Mouse (Mus musculus): ENCODE data around the gene Sp2. TPM values are rescaled to one million over a fixed set of nuclear protein-coding genes. Genes with fewer than 3 reads are reported as not detected.

The Sp2 gene
- total and polyA plus RNA-seq, 3 experiments = 10.4 to 12.4 (median 12.3) TPM

DNA sequence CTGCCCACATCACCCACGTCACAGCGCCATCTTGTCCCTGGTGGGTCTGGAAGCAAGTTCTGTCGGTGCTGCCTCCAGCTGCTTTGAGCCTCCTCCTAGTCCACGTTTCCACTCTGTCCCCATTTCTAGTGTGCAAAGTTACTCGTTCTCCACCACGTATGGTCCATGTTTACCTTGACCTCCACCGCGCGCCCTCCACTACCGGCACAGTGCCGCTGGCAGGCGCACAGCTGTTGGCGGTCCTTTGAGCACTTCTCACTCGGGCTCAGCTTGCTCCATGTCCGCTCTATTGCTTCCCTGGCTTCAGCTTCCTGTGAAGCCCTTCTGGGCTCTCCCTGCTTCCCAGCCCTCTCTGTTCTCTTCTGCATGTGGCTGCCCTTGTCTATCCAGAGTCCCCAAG lies 1.3 kb downstream of the Sp2 start:
- Histone ChIP-seq H3K27ac (no peak overlapping the region), H3K27me3 (ENCODE audit: control insufficient read depth, insufficient read depth, low read length) (no peaks in the 10 kb centered on the region), H3K4me1 (ENCODE audit: control insufficient read depth, insufficient read depth, low read length) (peaks cover 5% of the 10 kb centered on the region), H3K4me3 (no peak overlapping the region), H3K9ac (ENCODE audit: low read depth, low read length) (no peak overlapping the region), H3K79me2 (replicated peaks; ENCODE audit: control insufficient read depth, insufficient read depth, low read length) (no peaks in the 10 kb centered on the region), H3K36me3 (ENCODE audit: control insufficient read depth, insufficient read depth, low read length) (no peaks in the 10 kb centered on the region)
- TF ChIP-seq EP300 (IDR thresholded peaks at IDR 0.05; ENCODE audit: insufficient read depth, low read depth, low read length) (no peak), CTCF (IDR thresholded peaks at IDR 0.05) (no peak), POLR2A (IDR thresholded peaks at IDR 0.05; ENCODE audit: insufficient read depth, low read depth, low read length) (no peak)
- 72% methylated on average over 15 of the region's 15 CpGs for WGBS
- intact Hi-C loops (cut with DNase I) = loop anchor here (5.0 kb wide), 1 partner anchor 64 kb away; the partner anchor contains the start of gene Cdk5rap3
- no peak for DNase-seq

DNA sequence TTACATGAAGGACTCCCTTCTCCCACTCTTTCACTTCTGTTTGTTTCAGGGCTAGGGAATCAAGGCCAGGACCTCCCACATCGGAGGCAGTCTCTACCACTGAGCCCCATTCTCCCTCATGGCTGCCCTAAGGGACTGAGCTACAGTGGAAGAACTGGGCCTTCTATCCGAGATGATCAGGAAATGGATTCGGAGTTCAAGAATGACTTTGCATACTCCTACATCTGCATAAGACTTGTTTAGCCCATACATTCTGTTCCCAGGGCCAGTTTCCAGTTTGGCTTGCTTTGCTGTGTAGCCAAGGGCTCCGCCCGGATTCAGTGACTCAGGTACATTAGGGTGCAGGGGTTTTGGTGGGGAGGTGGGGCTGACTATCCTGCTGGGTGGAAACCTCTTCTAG lies 2.7 kb downstream of the Sp2 start:
- intact Hi-C loops (cut with DNase I) = loop anchor here (5.0 kb wide), 1 partner anchor 63 kb away; the partner anchor contains the start of gene Cdk5rap3
- TF ChIP-seq EP300 (IDR thresholded peaks at IDR 0.05; ENCODE audit: insufficient read depth, low read depth, low read length) (no peak), POLR2A (IDR thresholded peaks at IDR 0.05; ENCODE audit: insufficient read depth, low read depth, low read length) (no peak), CTCF (IDR thresholded peaks at IDR 0.05) (no peak)
- 0 out of 2 replicates have a peak, but pooled peaks cover 2% of the 10 kb centered on the region for H3K36me3 ChIP-seq (ENCODE audit: control insufficient read depth, insufficient read depth, low read length)
- H3K9ac ChIP-seq (ENCODE audit: low read depth, low read length) = no peak overlapping the region
- H3K27ac ChIP-seq = no peak overlapping the region
- peaks cover 14% of the 10 kb centered on the region for H3K4me1 ChIP-seq (ENCODE audit: control insufficient read depth, insufficient read depth, low read length)
- H3K79me2 ChIP-seq (replicated peaks; ENCODE audit: control insufficient read depth, insufficient read depth, low read length) = peaks cover 2% of the 10 kb centered on the region; the same call in 1 of the 2 replicates
- H3K4me3 ChIP-seq = no peak overlapping the region
- no peaks in the 10 kb centered on the region for H3K27me3 ChIP-seq (ENCODE audit: control insufficient read depth, insufficient read depth, low read length)
- no peak for DNase-seq
- WGBS = 70% methylated on average over 5 of the region's 5 CpGs

DNA sequence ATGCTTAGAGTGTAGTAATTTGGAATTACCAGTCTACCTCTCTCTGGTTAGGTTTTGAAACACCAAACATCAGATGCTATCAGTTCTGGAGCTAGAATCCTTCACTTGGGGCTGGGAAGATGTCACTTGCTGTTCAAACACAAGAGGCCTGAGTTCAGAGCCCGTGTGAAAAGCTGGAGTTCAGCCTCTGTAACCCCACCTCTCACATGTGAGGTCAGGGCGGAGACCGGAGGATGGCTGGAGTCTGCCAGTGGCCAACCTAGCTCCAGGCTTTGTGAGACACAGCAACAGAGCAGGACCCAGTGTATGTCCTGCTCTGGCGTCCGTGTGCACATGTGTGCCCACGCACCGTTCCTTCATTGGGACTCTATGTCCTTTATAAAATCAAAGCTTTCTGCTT lies 3.4 kb downstream of the Sp2 start:
- Histone ChIP-seq H3K9ac (ENCODE audit: low read depth, low read length) (no peak overlapping the region), H3K36me3 (ENCODE audit: control insufficient read depth, insufficient read depth, low read length) (0 out of 2 replicates have a peak, but pooled peaks cover 2% of the 10 kb centered on the region), H3K27me3 (ENCODE audit: control insufficient read depth, insufficient read depth, low read length) (no peaks in the 10 kb centered on the region), H3K4me3 (no peak overlapping the region), H3K4me1 (ENCODE audit: control insufficient read depth, insufficient read depth, low read length) (peaks cover 14% of the 10 kb centered on the region), H3K79me2 (replicated peaks; ENCODE audit: control insufficient read depth, insufficient read depth, low read length) (peaks cover 2% of the 10 kb centered on the region; the same call in 1 of the 2 replicates), H3K27ac (no peak overlapping the region)
- WGBS = 88% methylated on average over 7 of the region's 7 CpGs
- DNase-seq = no peak
- intact Hi-C loops (cut with DNase I) = loop anchor here (5.0 kb wide), 1 partner anchor 208 kb away; the partner anchor contains the start of gene Kpnb1
- no peak for TF ChIP-seq POLR2A (IDR thresholded peaks at IDR 0.05; ENCODE audit: insufficient read depth, low read depth, low read length)
- TF ChIP-seq EP300 (IDR thresholded peaks at IDR 0.05; ENCODE audit: insufficient read depth, low read depth, low read length) = no peak
- no peak for TF ChIP-seq CTCF (IDR thresholded peaks at IDR 0.05)

DNA sequence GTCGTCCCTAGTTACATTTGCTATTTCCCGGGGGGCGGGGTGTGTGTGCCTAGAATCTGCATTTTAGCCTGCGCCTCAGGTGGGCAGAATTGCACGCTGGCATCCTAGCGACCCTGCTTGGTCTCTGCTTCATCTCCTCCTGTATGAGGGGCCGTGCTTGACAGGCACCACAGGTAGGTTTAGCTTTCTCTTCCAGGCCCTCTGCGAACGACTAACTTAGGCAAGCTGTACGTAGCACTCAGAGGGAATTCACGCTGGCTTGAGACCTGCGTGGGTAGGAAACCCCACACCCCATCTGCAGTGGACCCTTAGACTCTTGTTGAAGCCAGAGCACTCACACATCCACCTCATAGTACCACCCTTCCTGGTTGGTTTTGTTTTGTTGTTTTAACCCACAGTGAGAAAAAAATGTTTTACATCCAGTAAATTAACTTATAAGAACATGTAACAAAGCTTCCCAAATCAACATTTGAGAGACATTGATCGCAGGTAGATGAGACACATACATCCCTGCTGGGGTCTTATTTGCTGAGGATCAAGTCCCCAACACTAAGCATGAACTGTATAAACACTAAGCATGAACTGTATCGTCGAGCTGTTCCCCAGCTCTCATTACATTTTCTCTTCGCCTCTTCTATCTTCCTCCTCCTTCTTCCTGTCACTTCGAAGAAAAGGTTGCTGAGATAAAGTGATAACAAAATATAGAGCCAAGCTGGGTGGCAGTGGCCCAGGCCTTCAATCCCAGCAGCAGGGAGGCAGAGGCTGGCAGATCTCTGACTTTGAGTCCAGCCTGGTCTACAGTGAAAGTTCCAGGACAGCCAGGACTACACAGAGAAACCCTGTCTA lies 4.1 kb downstream of the Sp2 start:
- no peak for DNase-seq
- peak overlapping the region; percentile 97 for H3K27ac ChIP-seq
- H3K4me3 ChIP-seq = peak overlapping the region; percentile 93
- TF ChIP-seq POLR2A (IDR thresholded peaks at IDR 0.05; ENCODE audit: insufficient read depth, low read depth, low read length) (no peak), CTCF (IDR thresholded peaks at IDR 0.05) (no peak), EP300 (IDR thresholded peaks at IDR 0.05; ENCODE audit: insufficient read depth, low read depth, low read length) (no peak)
- peaks cover 14% of the 10 kb centered on the region for H3K4me1 ChIP-seq (ENCODE audit: control insufficient read depth, insufficient read depth, low read length)
- WGBS = 23% methylated on average over 17 of the region's 17 CpGs
- H3K9ac ChIP-seq (ENCODE audit: low read depth, low read length) = peak overlapping the region; percentile 90
- intact Hi-C loops (cut with DNase I) = loop anchor here (5.0 kb wide), 1 partner anchor 209 kb away; the partner anchor contains the start of gene Kpnb1
- H3K36me3 ChIP-seq (ENCODE audit: control insufficient read depth, insufficient read depth, low read length) = 0 out of 2 replicates have a peak, but pooled peaks cover 2% of the 10 kb centered on the region
- H3K27me3 ChIP-seq (ENCODE audit: control insufficient read depth, insufficient read depth, low read length) = no peaks in the 10 kb centered on the region
- H3K79me2 ChIP-seq (replicated peaks; ENCODE audit: control insufficient read depth, insufficient read depth, low read length) = peaks cover 2% of the 10 kb centered on the region; the same call in 1 of the 2 replicates

DNA sequence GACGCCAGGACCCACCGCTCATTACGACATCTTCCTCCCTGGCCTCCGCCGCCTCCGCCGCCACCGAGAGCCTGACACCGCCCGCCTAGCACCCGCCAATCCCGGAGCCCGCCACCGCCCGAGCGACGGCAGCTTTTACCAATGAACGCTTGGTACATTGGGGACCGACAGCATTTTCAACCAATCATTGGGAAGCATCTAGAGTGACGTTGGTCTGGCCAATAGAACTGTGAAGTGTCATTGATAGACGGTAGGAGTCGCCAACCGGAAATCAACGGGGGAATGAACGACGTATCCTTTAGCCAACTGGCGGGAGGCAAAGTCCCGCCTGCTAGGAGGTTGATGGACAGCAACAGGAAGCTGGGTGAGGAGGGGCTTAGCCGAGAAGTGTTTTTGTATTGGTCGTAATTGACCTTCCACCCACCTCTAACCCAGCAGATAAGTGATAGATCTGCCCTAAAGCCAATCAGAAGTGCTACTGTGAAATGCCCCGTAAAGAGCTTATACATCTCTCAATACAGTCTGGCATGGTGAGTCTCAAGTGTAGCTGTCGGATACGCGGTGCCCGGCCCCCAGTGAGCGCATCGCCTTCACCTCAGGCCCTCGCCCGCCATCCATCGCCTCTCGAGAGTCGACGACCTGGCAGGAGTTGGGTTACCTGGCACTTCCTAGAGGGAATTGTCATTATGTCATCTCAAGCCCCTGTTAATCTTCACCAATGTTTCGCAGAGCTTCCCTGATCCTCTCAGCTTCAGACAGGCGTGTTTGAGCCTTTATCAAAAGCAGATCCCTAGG lies 5.0 kb downstream of the Sp2 start:
- DNase-seq = peak; percentile 97 to 100
- Histone ChIP-seq H3K79me2 (replicated peaks; ENCODE audit: control insufficient read depth, insufficient read depth, low read length) (peaks cover 2% of the 10 kb centered on the region; the same call in 1 of the 2 replicates), H3K36me3 (ENCODE audit: control insufficient read depth, insufficient read depth, low read length) (0 out of 2 replicates have a peak, but pooled peaks cover 2% of the 10 kb centered on the region), H3K9ac (ENCODE audit: low read depth, low read length) (peak overlapping the region; percentile 99), H3K4me3 (peak overlapping the region; percentile 93), H3K27ac (peak overlapping the region; percentile 99), H3K27me3 (ENCODE audit: control insufficient read depth, insufficient read depth, low read length) (no peaks in the 10 kb centered on the region), H3K4me1 (ENCODE audit: control insufficient read depth, insufficient read depth, low read length) (peaks cover 18% of the 10 kb centered on the region)
- TF ChIP-seq POLR2A (IDR thresholded peaks at IDR 0.05; ENCODE audit: insufficient read depth, low read depth, low read length) (peak; percentile 95), CTCF (IDR thresholded peaks at IDR 0.05) (no peak)
- under 1% methylated on average over 45 of the region's 45 CpGs for whole genome bisulfite sequencing
- intact Hi-C loops (cut with DNase I) = loop anchor here (5.0 kb wide), 1 partner anchor 209 kb away; the partner anchor contains the start of gene Kpnb1
